Mouse (Mus musculus) liver, embryonic 12.5 days (tissue): ENCODE measurements at regions not wholly inside any gene's neighbourhood (a gene's known extent, or its start where the extent isn't known, plus 50 kb on each side); places are given as distances from the start of the nearest gene placed in this dataset.

ENCODE experiments used
- ATAC-seq: fragments of 200-750 bp; cut with Nextera tagmentation; 2 replicates; pipeline ENCODE4 v1.8.0; 2017; ENCODE audit warnings: moderate number of reproducible peaks, mild to moderate bottlenecking, moderate library complexity
- H3K27ac ChIP-seq: fragments of 300-500 bp; sonication (generic); 2 replicates; pipeline ENCODE4 v1.5.1; 2016; ENCODE audit warnings: mild to moderate bottlenecking
- H3K27me3 ChIP-seq: fragments of 300-500 bp; sonication (generic); replicated peaks from 2 replicates; pipeline ENCODE4 v1.6.1; 2016; ENCODE audit warnings: mild to moderate bottlenecking, moderate library complexity
- H3K36me3 ChIP-seq: fragments of 300-500 bp; sonication (generic); 2 replicates; pipeline ENCODE4 v1.6.1; 2016; ENCODE audit warnings: mild to moderate bottlenecking, moderate library complexity
- H3K4me1 ChIP-seq: fragments of 300-500 bp; sonication (generic); 2 replicates; pipeline ENCODE4 v1.6.1; 2016
- H3K4me2 ChIP-seq: fragments of 300-500 bp; sonication (generic); 2 replicates; pipeline ENCODE4 v1.6.1; 2016; ENCODE audit warnings: mild to moderate bottlenecking, moderate library complexity
- H3K4me3 ChIP-seq: fragments of 300-500 bp; sonication (generic); 2 replicates; pipeline ENCODE4 v1.5.1; 2016; ENCODE audit warnings: mild to moderate bottlenecking, moderate library complexity
- H3K9ac ChIP-seq: fragments of 300-500 bp; sonication (generic); 2 replicates; pipeline ENCODE4 v1.6.1; 2016; ENCODE audit warnings: mild to moderate bottlenecking, moderate library complexity
- H3K9me3 ChIP-seq: fragments of 300-500 bp; sonication (generic); replicated peaks from 2 replicates; pipeline ENCODE4 v1.6.1; 2016; ENCODE audit warnings: mild to moderate bottlenecking, moderate library complexity
- WGBS: fragments of 180-500 bp; shearing (Covaris S2); methylation state at CpG from one replicate; pipeline ENCODE4 v1.1.7; 2016; ENCODE audit not compliant: insufficient replicate concordance; 5-methylcytosine and 5-hydroxymethylcytosine counted together

- WGBS = 46% methylated on average over 1 of the region's 1 CpGs
- Histone ChIP-seq H3K4me1 (peaks cover 14% of the 10 kb centered on the region), H3K4me3 (no peak overlapping the region), H3K36me3 (no peaks in the 10 kb centered on the region), H3K9me3 (no peaks in the 10 kb centered on the region), H3K9ac (no peak overlapping the region), H3K4me2 (no peak overlapping the region), H3K27ac (peak overlapping the region; percentile 71), H3K27me3 (no peaks in the 10 kb centered on the region)
- peak; percentile 78 for ATAC-seq
Observed at GRCm38 (mm10) chr4:70160525-70161224, 249.6 kb downstream of the Cdk5rap2 start.

GRCm38 (mm10) chr4:70160062-70160461 is 250.2 kb downstream of the Cdk5rap2 start:
- H3K4me2 ChIP-seq = no peak overlapping the region
- H3K9me3 ChIP-seq = no peaks in the 10 kb centered on the region
- no peaks in the 10 kb centered on the region for H3K27me3 ChIP-seq
- H3K4me1 ChIP-seq = peaks cover 14% of the 10 kb centered on the region
- H3K9ac ChIP-seq = no peak overlapping the region
- H3K36me3 ChIP-seq = no peaks in the 10 kb centered on the region
- no peak overlapping the region; the same call in 1 of the 2 replicates for H3K27ac ChIP-seq
- 64% methylated on average over 1 of the region's 1 CpGs for WGBS
- peak; percentile 91 for ATAC-seq
- no peak overlapping the region for H3K4me3 ChIP-seq

GRCm38 (mm10) chr4:70153179-70153578 is 257.1 kb downstream of the Cdk5rap2 start:
- Histone ChIP-seq H3K36me3 (no peaks in the 10 kb centered on the region), H3K9me3 (no peaks in the 10 kb centered on the region), H3K4me1 (0 out of 2 replicates have a peak, but pooled peaks cover 3% of the 10 kb centered on the region), H3K4me3 (no peak overlapping the region), H3K4me2 (no peak overlapping the region), H3K27me3 (no peaks in the 10 kb centered on the region), H3K27ac (no peak overlapping the region), H3K9ac (no peak overlapping the region)
- 41% methylated on average over 3 of the region's 3 CpGs for WGBS
- no peak for ATAC-seq

GRCm38 (mm10) chr4:70109011-70109410 is 301.2 kb downstream of the Cdk5rap2 start:
- H3K36me3 ChIP-seq = no peaks in the 10 kb centered on the region
- ATAC-seq = no peak

GRCm38 (mm10) chr4:70105776-70106175 is 304.5 kb downstream of the Cdk5rap2 start:
- ATAC-seq = no peak
- Histone ChIP-seq H3K9me3 (no peaks in the 10 kb centered on the region), H3K36me3 (no peaks in the 10 kb centered on the region), H3K27me3 (no peaks in the 10 kb centered on the region), H3K9ac (no peak overlapping the region), H3K4me2 (no peak overlapping the region), H3K27ac (no peak overlapping the region), H3K4me1 (no peaks in the 10 kb centered on the region), H3K4me3 (no peak overlapping the region)
- 58% methylated on average over 2 of the region's 2 CpGs for WGBS

More at GRCm38 (mm10) chr4:70109011-70109410, 301.2 kb downstream of the Cdk5rap2 start:
- H3K9ac ChIP-seq = no peak overlapping the region
- H3K27me3 ChIP-seq = no peaks in the 10 kb centered on the region
- no peak overlapping the region for H3K4me2 ChIP-seq
- H3K4me1 ChIP-seq = no peaks in the 10 kb centered on the region
- no peak overlapping the region for H3K27ac ChIP-seq
- H3K4me3 ChIP-seq = no peak overlapping the region
- H3K9me3 ChIP-seq = no peaks in the 10 kb centered on the region

- H3K27me3 ChIP-seq = no peaks in the 10 kb centered on the region
- no peak overlapping the region for H3K9ac ChIP-seq
- H3K9me3 ChIP-seq = no peaks in the 10 kb centered on the region
- WGBS = 52% methylated on average over 3 of the region's 3 CpGs
- no peak overlapping the region for H3K27ac ChIP-seq
- ATAC-seq = no peak
- H3K4me1 ChIP-seq = no peaks in the 10 kb centered on the region
- H3K4me3 ChIP-seq = no peak overlapping the region
- H3K4me2 ChIP-seq = no peak overlapping the region
- H3K36me3 ChIP-seq = no peaks in the 10 kb centered on the region
Observed at GRCm38 (mm10) chr4:70097353-70097752, 312.9 kb downstream of the Cdk5rap2 start.

GRCm38 (mm10) chr4:70078206-70078605 is 332.0 kb downstream of the Cdk5rap2 start:
- Histone ChIP-seq H3K36me3 (no peaks in the 10 kb centered on the region), H3K9ac (no peak overlapping the region), H3K27ac (no peak overlapping the region), H3K4me1 (no peaks in the 10 kb centered on the region), H3K9me3 (no peaks in the 10 kb centered on the region), H3K4me2 (no peak overlapping the region), H3K4me3 (no peak overlapping the region), H3K27me3 (no peaks in the 10 kb centered on the region)
- no peak for ATAC-seq

- H3K27me3 ChIP-seq = no peaks in the 10 kb centered on the region
- ATAC-seq = no peak
- H3K36me3 ChIP-seq = no peaks in the 10 kb centered on the region
- no peak overlapping the region for H3K4me3 ChIP-seq
- H3K27ac ChIP-seq = no peak overlapping the region
- no peaks in the 10 kb centered on the region for H3K9me3 ChIP-seq
- WGBS = 30% methylated on average over 1 of the region's 1 CpGs
- H3K4me2 ChIP-seq = no peak overlapping the region
- H3K4me1 ChIP-seq = no peaks in the 10 kb centered on the region
- no peak overlapping the region for H3K9ac ChIP-seq
Observed at GRCm38 (mm10) chr4:70062516-70062915, 347.7 kb downstream of the Cdk5rap2 start.

GRCm38 (mm10) chr4:70058831-70059544 is 351.3 kb downstream of the Cdk5rap2 start:
- H3K27ac ChIP-seq = no peak overlapping the region
- no peaks in the 10 kb centered on the region for H3K36me3 ChIP-seq
- H3K9ac ChIP-seq = no peak overlapping the region
- no peaks in the 10 kb centered on the region for H3K27me3 ChIP-seq
- H3K4me2 ChIP-seq = no peak overlapping the region
- 69% methylated on average over 12 of the region's 12 CpGs for WGBS
- no peaks in the 10 kb centered on the region for H3K4me1 ChIP-seq
- H3K4me3 ChIP-seq = no peak overlapping the region
- no peak for ATAC-seq
- no peaks in the 10 kb centered on the region for H3K9me3 ChIP-seq

GRCm38 (mm10) chr4:70053136-70053535 is 357.1 kb downstream of the Cdk5rap2 start:
- Histone ChIP-seq H3K27ac (no peak overlapping the region), H3K4me2 (no peak overlapping the region), H3K9ac (no peak overlapping the region), H3K4me1 (no peaks in the 10 kb centered on the region), H3K9me3 (no peaks in the 10 kb centered on the region), H3K27me3 (no peaks in the 10 kb centered on the region), H3K36me3 (no peaks in the 10 kb centered on the region), H3K4me3 (no peak overlapping the region)
- 52% methylated on average over 2 of the region's 2 CpGs for WGBS
- no peak for ATAC-seq

GRCm38 (mm10) chr4:70038241-70038640 is 372.0 kb downstream of the Cdk5rap2 start:
- WGBS = 23% methylated on average over 1 of the region's 1 CpGs
- Histone ChIP-seq H3K4me2 (no peak overlapping the region), H3K9ac (no peak overlapping the region), H3K27ac (no peak overlapping the region), H3K36me3 (no peaks in the 10 kb centered on the region), H3K4me3 (no peak overlapping the region), H3K9me3 (no peaks in the 10 kb centered on the region), H3K4me1 (no peaks in the 10 kb centered on the region), H3K27me3 (no peaks in the 10 kb centered on the region)
- ATAC-seq = no peak

- Histone ChIP-seq H3K4me2 (no peak overlapping the region), H3K27ac (no peak overlapping the region), H3K36me3 (no peaks in the 10 kb centered on the region), H3K9me3 (no peaks in the 10 kb centered on the region), H3K9ac (no peak overlapping the region), H3K4me1 (no peaks in the 10 kb centered on the region), H3K27me3 (no peaks in the 10 kb centered on the region), H3K4me3 (no peak overlapping the region)
- 36% methylated on average over 1 of the region's 1 CpGs for WGBS
- ATAC-seq = no peak
Observed at GRCm38 (mm10) chr4:70035912-70036311, 374.3 kb downstream of the Cdk5rap2 start.
